Mouse (Mus musculus): ENCODE measurements around the gene Zfp90. TPM values are rescaled to one million over a fixed set of nuclear protein-coding genes. Genes with fewer than 3 reads are reported as not detected.

Gene Zfp90
- total and polyA plus RNA-seq, 2 experiments = 0.49 to 1.8 TPM

DNA sequence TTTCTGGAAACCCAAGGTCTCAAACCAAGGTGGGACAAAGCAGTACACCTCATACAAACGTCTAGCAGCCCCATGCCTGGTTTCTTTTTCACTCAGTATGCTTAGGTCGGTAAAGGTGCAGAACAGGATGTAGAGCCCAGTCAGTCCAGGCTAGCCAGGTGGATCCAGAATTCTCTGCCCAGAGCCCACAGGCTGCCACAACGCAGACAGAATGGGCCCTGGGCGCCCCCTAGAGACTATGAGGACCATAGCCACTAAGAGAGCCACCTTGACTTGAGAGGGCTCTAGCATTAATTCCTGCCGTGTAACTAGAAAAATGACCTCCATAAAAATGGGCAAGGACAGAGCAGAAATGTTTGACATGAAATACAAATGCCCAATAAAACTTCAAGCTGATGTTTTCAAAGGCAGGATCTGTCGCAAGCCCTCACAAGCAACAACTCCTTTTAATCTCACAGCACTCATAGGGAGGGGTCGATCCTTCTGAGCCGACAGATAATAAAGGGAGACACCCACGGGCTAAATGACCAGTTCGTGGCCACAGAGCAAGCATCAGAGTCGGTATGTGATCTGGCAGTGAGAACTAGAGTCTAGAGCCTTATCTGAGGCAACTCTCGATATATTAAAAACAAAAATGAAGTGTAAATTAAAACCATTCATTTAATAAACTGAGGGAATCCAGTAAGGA is 11.7 kb upstream of the Zfp90 start:
- peak; percentile 12 for DNase-seq (ENCODE audit: extremely low read depth, low read depth, low spot score)
- 31% methylated on average over 12 of the region's 12 CpGs for WGBS
- TF ChIP-seq CTCF (IDR thresholded peaks at IDR 0.05; ENCODE audit: low read depth, low read length) = peak; percentile 77
- no peak for TF ChIP-seq POLR2A (IDR thresholded peaks at IDR 0.05; ENCODE audit: extremely low read depth, insufficient read depth, low read length)
- Histone ChIP-seq H3K9ac (ENCODE audit: low read depth, low read length) (no peak overlapping the region), H3K36me3 (ENCODE audit: control insufficient read depth, insufficient read depth, low read length) (no peaks in the 10 kb centered on the region), H3K4me1 (ENCODE audit: control insufficient read depth, insufficient read depth, low read length) (no peaks in the 10 kb centered on the region; the same call in 1 of the 2 replicates), H3K27ac (replicated peaks; ENCODE audit: insufficient read depth, low read depth, low read length) (no peak overlapping the region), H3K27me3 (ENCODE audit: control insufficient read depth, insufficient read depth, low read length) (no peaks in the 10 kb centered on the region; the same call in 1 of the 2 replicates), H3K79me2 (ENCODE audit: control insufficient read depth, insufficient read depth, low read length) (no peaks in the 10 kb centered on the region), H3K4me3 (ENCODE audit: insufficient read depth, low read depth, low read length) (no peak overlapping the region)

DNA sequence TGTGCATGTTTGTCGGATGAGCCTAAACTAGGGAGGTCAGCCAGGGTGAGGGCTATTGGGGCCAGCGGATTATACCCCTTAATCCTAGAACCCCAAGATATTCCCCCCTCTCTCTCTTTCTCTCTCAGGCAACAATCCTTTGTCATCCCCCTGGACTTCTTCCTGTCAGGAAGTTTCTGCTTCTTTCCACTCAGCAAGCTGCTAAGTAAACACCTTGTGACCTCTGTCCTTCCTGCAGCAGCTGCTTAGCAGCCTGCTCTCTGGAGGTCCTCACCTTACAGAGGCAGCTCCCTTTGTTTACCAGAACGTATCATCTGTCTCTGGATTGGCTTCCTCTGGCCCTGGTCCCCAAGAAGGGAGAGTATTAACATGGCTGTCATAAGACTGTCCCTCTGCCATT is 10.3 kb upstream of the Zfp90 start:
- H3K4me3 ChIP-seq (ENCODE audit: insufficient read depth, low read depth, low read length) = no peak overlapping the region
- H3K27ac ChIP-seq (replicated peaks; ENCODE audit: insufficient read depth, low read depth, low read length) = no peak overlapping the region
- 52% methylated on average over 3 of the region's 3 CpGs for WGBS
- TF ChIP-seq CTCF (IDR thresholded peaks at IDR 0.05; ENCODE audit: low read depth, low read length) (no peak), POLR2A (IDR thresholded peaks at IDR 0.05; ENCODE audit: extremely low read depth, insufficient read depth, low read length) (no peak)
- H3K9ac ChIP-seq (ENCODE audit: low read depth, low read length) = no peak overlapping the region
- no peaks in the 10 kb centered on the region; the same call in 1 of the 2 replicates for H3K27me3 ChIP-seq (ENCODE audit: control insufficient read depth, insufficient read depth, low read length)
- no peaks in the 10 kb centered on the region for H3K36me3 ChIP-seq (ENCODE audit: control insufficient read depth, insufficient read depth, low read length)
- H3K4me1 ChIP-seq (ENCODE audit: control insufficient read depth, insufficient read depth, low read length) = no peaks in the 10 kb centered on the region; the same call in 1 of the 2 replicates
- DNase-seq (ENCODE audit: extremely low read depth, low read depth, low spot score) = no peak
- H3K79me2 ChIP-seq (ENCODE audit: control insufficient read depth, insufficient read depth, low read length) = no peaks in the 10 kb centered on the region

DNA sequence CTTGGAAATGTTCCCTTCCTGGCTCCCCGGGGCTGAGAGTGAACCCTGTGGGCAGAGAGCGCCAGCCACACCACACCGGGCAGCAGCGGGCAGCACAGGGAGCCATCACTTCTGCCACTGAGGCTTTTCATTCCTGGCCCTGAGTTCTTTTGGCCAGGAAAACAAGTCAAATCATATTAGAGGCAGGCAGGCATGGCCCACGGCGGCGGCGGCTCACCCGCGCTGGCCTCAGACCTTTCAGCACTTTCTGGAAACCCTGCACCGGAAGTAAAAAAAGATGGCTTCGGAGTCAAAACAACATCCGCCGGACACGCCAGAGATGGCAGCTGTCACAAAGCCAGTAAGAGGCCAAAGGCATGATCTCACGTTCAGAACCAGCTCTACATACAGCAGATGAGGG is 9.3 kb upstream of the Zfp90 start:
- H3K27ac ChIP-seq (replicated peaks; ENCODE audit: insufficient read depth, low read depth, low read length) = no peak overlapping the region
- no peaks in the 10 kb centered on the region; the same call in 1 of the 2 replicates for H3K27me3 ChIP-seq (ENCODE audit: control insufficient read depth, insufficient read depth, low read length)
- TF ChIP-seq POLR2A (IDR thresholded peaks at IDR 0.05; ENCODE audit: extremely low read depth, insufficient read depth, low read length) (no peak), CTCF (IDR thresholded peaks at IDR 0.05; ENCODE audit: low read depth, low read length) (no peak)
- no peak overlapping the region for H3K9ac ChIP-seq (ENCODE audit: low read depth, low read length)
- 75% methylated on average over 16 of the region's 16 CpGs for WGBS
- no peak for DNase-seq (ENCODE audit: extremely low read depth, low read depth, low spot score)
- no peaks in the 10 kb centered on the region for H3K36me3 ChIP-seq (ENCODE audit: control insufficient read depth, insufficient read depth, low read length)
- H3K79me2 ChIP-seq (ENCODE audit: control insufficient read depth, insufficient read depth, low read length) = no peaks in the 10 kb centered on the region
- H3K4me3 ChIP-seq (ENCODE audit: insufficient read depth, low read depth, low read length) = no peak overlapping the region
- no peaks in the 10 kb centered on the region for H3K4me1 ChIP-seq (ENCODE audit: control insufficient read depth, insufficient read depth, low read length)

DNA sequence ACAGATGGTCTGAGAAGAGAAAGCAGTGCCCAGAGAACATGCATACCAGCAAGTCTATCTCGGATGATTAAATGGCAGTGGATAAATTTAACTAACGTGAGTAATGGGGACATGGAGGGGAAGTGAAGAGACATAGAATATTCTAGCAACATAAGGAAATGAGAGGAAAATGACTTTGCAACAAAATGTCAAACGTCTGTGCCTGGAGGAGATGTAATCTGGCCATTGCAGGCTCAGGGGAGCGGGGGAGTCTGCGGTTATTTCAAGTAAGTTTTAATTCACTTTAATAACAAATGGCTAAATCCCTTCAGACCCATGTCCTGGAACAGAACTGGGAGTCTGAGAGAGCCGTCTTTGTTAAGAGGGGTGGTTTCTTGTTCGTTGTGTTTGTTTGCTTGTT is 5.1 kb upstream of the Zfp90 start:
- Histone ChIP-seq H3K27ac (replicated peaks; ENCODE audit: insufficient read depth, low read depth, low read length) (no peak overlapping the region), H3K4me3 (ENCODE audit: insufficient read depth, low read depth, low read length) (no peak overlapping the region), H3K4me1 (ENCODE audit: control insufficient read depth, insufficient read depth, low read length) (peaks cover 4% of the 10 kb centered on the region; the same call in 1 of the 2 replicates), H3K9ac (ENCODE audit: low read depth, low read length) (no peak overlapping the region), H3K79me2 (ENCODE audit: control insufficient read depth, insufficient read depth, low read length) (no peaks in the 10 kb centered on the region), H3K27me3 (ENCODE audit: control insufficient read depth, insufficient read depth, low read length) (no peaks in the 10 kb centered on the region), H3K36me3 (ENCODE audit: control insufficient read depth, insufficient read depth, low read length) (no peaks in the 10 kb centered on the region)
- TF ChIP-seq POLR2A (IDR thresholded peaks at IDR 0.05; ENCODE audit: extremely low read depth, insufficient read depth, low read length) = no peak
- no peak for TF ChIP-seq CTCF (IDR thresholded peaks at IDR 0.05; ENCODE audit: low read depth, low read length)
- no peak for DNase-seq (ENCODE audit: extremely low read depth, low read depth, low spot score)
- 68% methylated on average over 7 of the region's 7 CpGs for WGBS

DNA sequence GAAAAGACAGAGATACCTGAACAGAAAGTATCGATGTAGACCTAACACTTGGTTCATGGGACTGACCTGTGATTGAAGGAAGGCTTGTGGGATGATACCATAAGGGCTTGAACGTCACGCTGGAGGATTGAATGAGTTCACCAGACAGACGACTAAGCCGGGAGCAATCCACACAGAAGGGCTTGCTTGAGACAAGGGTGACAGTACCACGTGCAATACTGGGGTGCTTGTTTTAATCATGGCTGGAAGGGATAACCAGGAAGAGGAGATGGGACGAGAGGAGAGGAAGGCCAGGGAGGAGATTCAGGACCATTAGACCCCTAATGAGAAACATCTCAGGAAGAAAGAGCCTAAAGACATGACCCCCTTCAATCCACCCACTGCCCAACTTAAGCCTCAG is 4.6 kb upstream of the Zfp90 start:
- Histone ChIP-seq H3K79me2 (ENCODE audit: control insufficient read depth, insufficient read depth, low read length) (no peaks in the 10 kb centered on the region), H3K27me3 (ENCODE audit: control insufficient read depth, insufficient read depth, low read length) (no peaks in the 10 kb centered on the region), H3K4me1 (ENCODE audit: control insufficient read depth, insufficient read depth, low read length) (peaks cover 4% of the 10 kb centered on the region; the same call in 1 of the 2 replicates), H3K36me3 (ENCODE audit: control insufficient read depth, insufficient read depth, low read length) (no peaks in the 10 kb centered on the region), H3K4me3 (ENCODE audit: insufficient read depth, low read depth, low read length) (no peak overlapping the region), H3K27ac (replicated peaks; ENCODE audit: insufficient read depth, low read depth, low read length) (no peak overlapping the region), H3K9ac (ENCODE audit: low read depth, low read length) (no peak overlapping the region)
- no peak for TF ChIP-seq POLR2A (IDR thresholded peaks at IDR 0.05; ENCODE audit: extremely low read depth, insufficient read depth, low read length)
- no peak for TF ChIP-seq CTCF (IDR thresholded peaks at IDR 0.05; ENCODE audit: low read depth, low read length)
- WGBS = 81% methylated on average over 7 of the region's 7 CpGs
- DNase-seq (ENCODE audit: extremely low read depth, low read depth, low spot score) = no peak

DNA sequence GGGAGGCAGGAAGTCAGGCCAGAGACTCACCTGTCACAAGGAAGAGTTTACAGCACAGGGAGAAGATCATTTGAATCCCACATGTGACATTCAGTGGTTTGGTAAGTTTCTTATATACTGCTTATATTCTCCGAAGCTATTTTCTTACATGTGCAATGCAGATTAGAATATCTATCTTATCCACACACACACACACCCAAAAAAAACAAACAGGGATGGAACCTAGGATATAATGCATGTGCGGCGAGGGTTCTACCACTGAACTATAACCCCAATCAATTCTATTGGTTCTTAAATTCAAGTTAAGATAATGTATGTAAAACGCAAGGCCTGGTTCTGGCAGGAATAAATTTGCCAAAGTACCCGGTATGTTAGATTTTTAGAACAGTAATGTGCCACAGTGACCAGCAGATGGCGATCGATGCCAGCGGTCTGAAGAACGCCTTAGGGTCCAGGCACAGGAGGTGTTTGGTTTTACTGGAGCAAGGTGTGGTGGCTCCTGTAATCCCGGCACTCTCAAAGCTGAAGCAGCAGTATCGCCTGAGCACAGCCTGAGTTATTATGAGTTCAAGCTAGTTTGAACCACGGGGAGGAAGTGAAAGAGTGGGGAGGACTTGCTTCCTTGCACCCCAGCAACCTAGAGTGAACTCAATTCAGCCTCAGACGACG is 3.2 kb upstream of the Zfp90 start:
- Histone ChIP-seq H3K27ac (replicated peaks; ENCODE audit: insufficient read depth, low read depth, low read length) (no peak overlapping the region), H3K36me3 (ENCODE audit: control insufficient read depth, insufficient read depth, low read length) (no peaks in the 10 kb centered on the region), H3K9ac (ENCODE audit: low read depth, low read length) (no peak overlapping the region), H3K79me2 (ENCODE audit: control insufficient read depth, insufficient read depth, low read length) (no peaks in the 10 kb centered on the region), H3K4me3 (ENCODE audit: insufficient read depth, low read depth, low read length) (no peak overlapping the region), H3K27me3 (ENCODE audit: control insufficient read depth, insufficient read depth, low read length) (no peaks in the 10 kb centered on the region), H3K4me1 (ENCODE audit: control insufficient read depth, insufficient read depth, low read length) (peaks cover 4% of the 10 kb centered on the region; the same call in 1 of the 2 replicates)
- TF ChIP-seq POLR2A (IDR thresholded peaks at IDR 0.05; ENCODE audit: extremely low read depth, insufficient read depth, low read length) (no peak), CTCF (IDR thresholded peaks at IDR 0.05; ENCODE audit: low read depth, low read length) (peak; percentile 92)
- DNase-seq (ENCODE audit: extremely low read depth, low read depth, low spot score) = peak; percentile 50
- WGBS = 16% methylated on average over 14 of the region's 14 CpGs

All from liver, adult 2 months (tissue).